Mouse (Mus musculus): ENCODE data around the gene Fam110a.

GRCm38 (mm10) chr2:151927103-151927502 lies 52.9 kb downstream of the Fam110a start:
- no peak for TF ChIP-seq CTCF (IDR thresholded peaks at IDR 0.05; ENCODE audit: borderline replicate concordance, control insufficient read depth, extremely low read depth, insufficient read depth, low read length, poor library complexity)
- no peak for TF ChIP-seq POLR2A (IDR thresholded peaks at IDR 0.05; ENCODE audit: control insufficient read depth, extremely low read depth, insufficient read depth, low read length, poor library complexity)

Data from thymus, adult 2 months (tissue).